Mouse (Mus musculus): ENCODE measurements around the gene Hdac5.

DNA sequence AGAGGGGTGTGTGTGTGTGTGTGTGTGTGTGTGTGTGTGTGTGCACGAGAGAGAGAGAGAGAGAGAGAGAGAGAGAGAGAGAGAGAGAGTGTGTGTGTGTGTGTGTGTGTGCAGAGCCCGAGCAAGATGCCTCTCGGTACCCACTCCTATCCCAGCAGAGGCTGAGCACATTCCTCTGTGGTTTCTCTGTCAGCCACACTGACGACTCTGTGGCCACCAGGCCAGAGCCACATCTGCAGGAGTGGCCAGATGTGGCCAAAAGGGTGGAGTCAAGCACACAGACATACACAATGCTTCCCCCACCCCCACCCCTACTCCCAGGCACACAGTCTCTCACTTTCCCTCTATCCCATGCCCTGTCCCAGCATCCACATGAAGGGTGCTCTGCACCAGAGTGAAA is 21.1 kb downstream of the Hdac5 start:
- TF ChIP-seq CTCF (IDR thresholded peaks at IDR 0.05; ENCODE audit: low read depth, low read length) (no peak), POLR2A (IDR thresholded peaks at IDR 0.05; ENCODE audit: borderline replicate concordance, low read depth, low read length) (no peak)
